Mouse (Mus musculus) lung, adult 2 months (tissue): ENCODE data around the gene Cdyl2. TPM values are rescaled to one million over a fixed set of nuclear protein-coding genes. Genes with fewer than 3 reads are reported as not detected.

ENCODE experiments used
- DNase-seq: peaks from one replicate; pipeline ENCODE4 v3.0.0; 2022
- H3K4me1 ChIP-seq: fragments of 200-500 bp; 2 replicates; pipeline ENCODE4 v1.6.1; 2011; ENCODE audit warnings: low read length; ENCODE audit not compliant: control insufficient read depth, insufficient read depth
- H3K4me3 ChIP-seq: fragments of 200-500 bp; replicated peaks from 2 replicates; pipeline ENCODE3; 2011; ENCODE audit warnings: low read depth, mild to moderate bottlenecking, control low read depth, low read length; ENCODE audit errors: extremely low read depth
- CTCF ChIP-seq: fragments of 200-500 bp; IDR thresholded peaks from 2 replicates; pipeline ENCODE4 v1.5.1; 2011; ENCODE audit warnings: mild to moderate bottlenecking, low read length, control low read depth; ENCODE audit not compliant: insufficient read depth
- POLR2A ChIP-seq: fragments of 200-500 bp; IDR thresholded peaks from 2 replicates; pipeline ENCODE4 v1.6.1; 2011; ENCODE audit warnings: low read depth, mild to moderate bottlenecking, control low read depth, low read length, borderline replicate concordance; ENCODE audit errors: extremely low read depth
- WGBS: fragments of 180-500 bp; shearing (Covaris S2); methylation state at CpG from one replicate; pipeline ENCODE4 v1.1.7; 2018; 5-methylcytosine and 5-hydroxymethylcytosine counted together
- polyA plus RNA-seq: library from polyadenylated mRNA; depleted of rRNA; stranded (reverse); fragments of >200 nt; gene quantifications from 2 replicates; pipeline ENCODE4 v1.2.3, GENCODE M21; 2012; rRNA removed

Cdyl2 gene
- polyA plus RNA-seq, 1 experiment = 3.2 TPM

DNA sequence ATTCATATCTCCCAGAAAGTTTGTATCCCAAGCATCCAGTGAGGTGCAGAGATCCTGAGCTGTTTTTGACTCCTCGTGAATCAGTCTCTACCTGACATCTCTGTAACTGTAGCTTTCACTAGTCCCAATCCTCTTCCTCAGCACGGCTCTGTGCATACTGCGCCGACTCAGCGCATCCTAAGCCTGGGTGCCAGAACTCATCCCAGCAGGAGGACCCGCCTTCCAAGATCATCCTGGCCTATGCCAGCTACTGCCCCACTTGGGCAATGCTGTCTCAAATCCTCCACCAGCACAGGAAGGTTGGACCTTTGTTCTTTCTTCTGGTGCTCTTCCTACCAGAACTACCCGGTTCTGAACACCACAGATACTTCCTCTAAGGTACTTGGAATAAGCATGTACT lies 207.9 kb downstream of the Cdyl2 start:
- Histone ChIP-seq H3K4me3 (no peak overlapping the region), H3K4me1 (no peaks in the 10 kb centered on the region)
- 82% methylated on average over 7 of the region's 7 CpGs for WGBS
- DNase-seq = no peak
- TF ChIP-seq CTCF (no peak), POLR2A (no peak)

Other genes starting within 250 kb of the Cdyl2 start
- gene Dynlrb2, start 228.0 kb downstream of the Cdyl2 start, polyA plus RNA-seq = 56.3 and 69.1 TPM in 2 replicates
- 4.8 and 8.1 TPM in 2 replicates for gene Cmc2, start 188.5 kb upstream of the Cdyl2 start, polyA plus RNA-seq
- 0.74 and 1.2 TPM in 2 replicates for gene Cenpn, start 188.7 kb upstream of the Cdyl2 start, polyA plus RNA-seq
- gene Atmin, start 210.4 kb upstream of the Cdyl2 start, polyA plus RNA-seq = 13.9 and 15.9 TPM in 2 replicates
- 1.2 and 1.5 TPM in 2 replicates for gene 1700030J22Rik, start 246.0 kb upstream of the Cdyl2 start, polyA plus RNA-seq